In the genomic region with DNA sequence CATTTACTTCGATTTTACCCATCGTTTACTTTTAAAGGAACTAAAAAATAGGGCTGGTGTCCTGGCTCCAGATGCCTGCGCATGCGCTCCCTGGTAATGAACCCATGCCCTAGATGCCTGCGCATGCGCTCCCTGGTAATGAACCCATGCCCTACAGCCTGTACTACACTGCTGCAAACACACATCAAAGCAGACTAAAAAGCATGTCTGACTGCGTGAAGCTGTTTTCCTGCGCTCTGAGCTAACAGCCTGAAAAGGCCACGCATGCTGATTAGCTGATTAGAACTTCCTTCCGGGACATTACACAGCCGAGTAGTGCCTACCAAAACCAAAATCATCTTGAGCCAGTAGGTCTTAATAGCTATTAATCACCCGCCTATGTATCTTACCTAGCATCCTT, we compare ENCODE assay signal across 16 mouse cellular contexts. TPM values are rescaled to one million over a fixed set of nuclear protein-coding genes. Genes with fewer than 3 reads are reported as not detected.
A peak's percentile ranks its signal among the peaks of the same experiment; 100 is the strongest.
DNase-seq lines count a peak whose midpoint lies in the region; ATAC-seq lines count a peak whose summit lies in the region.
"Had no signal": no experiment of that assay in that cellular context is flagged by ENCODE, and none has a peak within 500 bp of the region (broad histone marks: within the 10 kb centered on the region; RNA-seq: fewer than 3 reads in every experiment).

No protein-coding gene starts in this region.

- H3K9me3 ChIP-seq in hindbrain, embryonic 13.5 days = no peaks in the 10 kb centered on the region
- H3K9me3 ChIP-seq in hindbrain, embryonic 10.5 days = no peaks in the 10 kb centered on the region
- no peaks in the 10 kb centered on the region for H3K9me3 ChIP-seq in midbrain, embryonic 14.5 days (ENCODE audit: control insufficient read depth, low read length)
- H3K9me3 ChIP-seq: heart, embryonic 13.5 days; limb, embryonic 13.5 days had no signal

- H3K27me3 ChIP-seq in hindbrain, embryonic 13.5 days = no peaks in the 10 kb centered on the region
- no peaks in the 10 kb centered on the region for H3K27me3 ChIP-seq in hindbrain, embryonic 10.5 days (ENCODE audit: insufficient read depth, poor library complexity, severe bottlenecking)
- no peaks in the 10 kb centered on the region for H3K27me3 ChIP-seq in midbrain, embryonic 14.5 days (ENCODE audit: control insufficient read depth, insufficient read depth, low read length)
- H3K27me3 ChIP-seq: CH12.LX; heart, embryonic 13.5 days; limb, embryonic 13.5 days; Patski had no signal

- ATAC-seq in hindbrain, embryonic 13.5 days (ENCODE audit: low FRiP score) = 0 out of 2 replicates have a peak, but pooled peaks have one; percentile 63
- peak; percentile 55 for ATAC-seq in common myeloid progenitor, adult 5-6 weeks (replicated peaks; ENCODE audit: low read depth, poor library complexity, severe bottlenecking)
- ATAC-seq in midbrain, embryonic 14.5 days (ENCODE audit: low FRiP score, low TSS enrichment) = 0 out of 2 replicates have a peak, but pooled peaks have one; percentile 38
- ATAC-seq: liver, postnatal 0 days; Patski had no signal

- no peaks in the 10 kb centered on the region for H3K4me1 ChIP-seq in hindbrain, embryonic 13.5 days (replicated peaks)
- H3K4me1 ChIP-seq in hindbrain, embryonic 10.5 days (replicated peaks) = no peaks in the 10 kb centered on the region
- H3K4me1 ChIP-seq in midbrain, embryonic 14.5 days (ENCODE audit: control insufficient read depth, insufficient read depth, low read length) = no peaks in the 10 kb centered on the region
- H3K4me1 ChIP-seq: limb, embryonic 13.5 days had no signal

- no peak overlapping the region for H3K4me3 ChIP-seq in hindbrain, embryonic 13.5 days
- no peak overlapping the region for H3K4me3 ChIP-seq in hindbrain, embryonic 10.5 days
- H3K4me3 ChIP-seq in midbrain, embryonic 14.5 days (replicated peaks; ENCODE audit: low read depth, low read length) = no peak overlapping the region
- H3K4me3 ChIP-seq: erythroblast, embryonic 14.5 days; gastrocnemius, adult 2 months; heart, embryonic 13.5 days; limb, embryonic 13.5 days had no signal

- WGBS in hindbrain, embryonic 13.5 days = 67% methylated on average over 12 of the region's 12 CpGs
- WGBS in hindbrain, embryonic 10.5 days = 87% methylated on average over 12 of the region's 12 CpGs
- 75% methylated on average over 12 of the region's 12 CpGs for WGBS in midbrain, embryonic 14.5 days

- no peak overlapping the region for H3K27ac ChIP-seq in hindbrain, embryonic 13.5 days
- no peak overlapping the region for H3K27ac ChIP-seq in hindbrain, embryonic 10.5 days
- H3K27ac ChIP-seq in midbrain, embryonic 14.5 days (replicated peaks; ENCODE audit: low read depth, low read length) = no peak overlapping the region
- H3K27ac ChIP-seq: gastrocnemius, adult 2 months; heart, embryonic 13.5 days; limb, embryonic 13.5 days had no signal

- no peak for DNase-seq in hindbrain, embryonic 10.5 days (ENCODE audit: low spot score)
- peak; percentile 68 for DNase-seq in CD4-positive, CD25-positive, alpha-beta regulatory T cell, adult 2 months (ENCODE audit: low read depth, low spot score)
- peak; percentile 15 for DNase-seq in midbrain, embryonic 14.5 days
- no peak for DNase-seq in adrenal gland, postnatal 14 days
- DNase-seq in layer of hippocampus, adult 8-10 months (ENCODE audit: low spot score in 2 of 2) = no peak
- DNase-seq in layer of hippocampus, adult 18-20 months (ENCODE audit: low spot score in 2 of 2) = no peak
- DNase-seq: adrenal gland, postnatal 10 days; gastrocnemius, adult 2 months; liver, postnatal 0 days had no signal

- H3K9ac ChIP-seq in hindbrain, embryonic 13.5 days = no peak overlapping the region
- no peak overlapping the region for H3K9ac ChIP-seq in midbrain, embryonic 14.5 days (replicated peaks; ENCODE audit: low read length)
- H3K9ac ChIP-seq: heart, embryonic 13.5 days; limb, embryonic 13.5 days; liver, postnatal 0 days had no signal

- no peaks in the 10 kb centered on the region for H3K36me3 ChIP-seq in hindbrain, embryonic 13.5 days
- no peaks in the 10 kb centered on the region for H3K36me3 ChIP-seq in hindbrain, embryonic 10.5 days
- no peaks in the 10 kb centered on the region for H3K36me3 ChIP-seq in midbrain, embryonic 14.5 days (ENCODE audit: control insufficient read depth, insufficient read depth, low read length)
- H3K36me3 ChIP-seq: heart, embryonic 13.5 days; limb, embryonic 13.5 days had no signal

- H3K4me2 ChIP-seq in hindbrain, embryonic 13.5 days = no peak overlapping the region
- no peak overlapping the region for H3K4me2 ChIP-seq in midbrain, embryonic 14.5 days (ENCODE audit: low read length)
- H3K4me2 ChIP-seq: heart, embryonic 13.5 days; limb, embryonic 13.5 days had no signal

RNA-seq across cellular contexts. Expression of a gene that starts 16.7 kb away (rescaled TPM):
- polyA plus RNA-seq in hindbrain, embryonic 13.5 days (2015; fragmentation: Nextera tagmentation; extraction: Ambion mirVana) = 0.69 and 1.3 TPM in 2 replicates
- polyA plus RNA-seq in hindbrain, embryonic 10.5 days (2016; fragmentation: Nextera tagmentation; extraction: Ambion mirVana) = 0.16 and 0.25 TPM in 2 replicates
- 8.4 and 10.6 TPM in 2 replicates for total RNA-seq in common myeloid progenitor, adult 5-6 weeks (2017)
- polyA plus RNA-seq in midbrain, embryonic 14.5 days (2014; fragmentation: Nextera tagmentation; extraction: Ambion mirVana) = 1.0 and 1.1 TPM in 2 replicates
- 0.74 and 5.1 TPM in 2 replicates for total RNA-seq in adrenal gland, postnatal 14 days (2021)
- 10 to 100 TPM; 16.0 to 26.8 (median 22.0) TPM for total RNA-seq in layer of hippocampus, adult 8-10 months (2022)
- total RNA-seq in layer of hippocampus, adult 18-20 months (2021) = 10 to 100 TPM; 26.1 to 26.4 TPM
- total RNA-seq: gastrocnemius, adult 2 months had no signal
- polyA plus RNA-seq: Patski had no signal

Comparison
In these comparisons a context has a peak if more than half of its experiments do, and no peak if none do; other contexts are left out.
1. DNase-seq: peak in CD4-positive, CD25-positive, alpha-beta regulatory T cell, adult 2 months (single experiment) and midbrain, embryonic 14.5 days (single experiment); none in hindbrain, embryonic 10.5 days (single experiment), adrenal gland, postnatal 14 days (single experiment), layer of hippocampus, adult 8-10 months (0 of 2) and layer of hippocampus, adult 18-20 months (0 of 2).
2. Peak in every context shown above with its lines, with median percentiles within 50 percentile points of each other: ATAC-seq.